Mouse (Mus musculus) limb, embryonic 12.5 days (tissue): Measurements from ENCODE around the gene 8030411F24Rik. TPM values are rescaled to one million over a fixed set of nuclear protein-coding genes. Genes with fewer than 3 reads are reported as not detected.
"Not testable (repeated sequence)": the region's sequence is repeated elsewhere in the genome, so short reads cannot be mapped to it uniquely, and the experiment has no call there.

Source experiments
- ATAC-seq: fragments of 200-750 bp; cut with Nextera tagmentation; 2 replicates; pipeline ENCODE4 v1.8.0; 2017; ENCODE audit warnings: low read depth, moderate TSS enrichment; ENCODE audit not compliant: insufficient number of reproducible peaks, insufficient read depth, low FRiP score, low TSS enrichment
- H3K27ac ChIP-seq: fragments of 300-500 bp; sonication (generic); 2 replicates; pipeline ENCODE4 v1.5.1; 2016; ENCODE audit warnings: mild to moderate bottlenecking, moderate library complexity
- H3K27me3 ChIP-seq: fragments of 300-500 bp; sonication (generic); 2 replicates; pipeline ENCODE4 v1.6.1; 2016; ENCODE audit warnings: mild to moderate bottlenecking, moderate library complexity
- H3K36me3 ChIP-seq: fragments of 300-500 bp; sonication (generic); 2 replicates; pipeline ENCODE4 v1.6.1; 2016; ENCODE audit warnings: mild to moderate bottlenecking, moderate library complexity
- H3K4me1 ChIP-seq: fragments of 300-500 bp; sonication (generic); replicated peaks from 2 replicates; pipeline ENCODE4 v1.6.1; 2016
- H3K4me2 ChIP-seq: fragments of 300-500 bp; sonication (generic); 2 replicates; pipeline ENCODE4 v1.6.1; 2016; ENCODE audit warnings: mild to moderate bottlenecking, moderate library complexity
- H3K4me3 ChIP-seq: fragments of 300-500 bp; sonication (generic); replicated peaks from 2 replicates; pipeline ENCODE4 v1.5.1; 2016; ENCODE audit warnings: mild to moderate bottlenecking
- H3K9ac ChIP-seq: fragments of 300-500 bp; sonication (generic); replicated peaks from 2 replicates; pipeline ENCODE4 v1.6.1; 2016; ENCODE audit warnings: mild to moderate bottlenecking, moderate library complexity
- H3K9me3 ChIP-seq: fragments of 300-500 bp; sonication (generic); 2 replicates; pipeline ENCODE4 v1.6.1; 2016; ENCODE audit warnings: mild to moderate bottlenecking, moderate library complexity
- WGBS: fragments of 180-500 bp; shearing (Covaris S2); methylation state at CpG from one replicate; pipeline ENCODE4 v1.1.7; 2016; 5-methylcytosine and 5-hydroxymethylcytosine counted together
- polyA plus RNA-seq: library from polyadenylated mRNA; unstranded; fragments of >200 nt; fragmentation: Nextera tagmentation; extraction: Ambion mirVana; gene quantifications from 2 replicates; pipeline ENCODE4 v1.2.1, GENCODE M21; 2016

The 8030411F24Rik gene
- polyA plus RNA-seq = not detected in 2 replicates

GRCm38 (mm10) chr2:148781709-148782108, at the start of gene 8030411F24Rik:
8030411F24Rik (plus strand) TSS chr2:148782009.
- Histone ChIP-seq H3K9ac (no peak within 1 kb of the TSS), H3K27me3 (no peaks in the 10 kb centered on the region), H3K36me3 (no peaks in the 10 kb centered on the region), H3K4me2 (no peak within 1 kb of the TSS), H3K9me3 (no peaks in the 10 kb centered on the region), H3K4me3 (no peak within 1 kb of the TSS), H3K27ac (no peak within 1 kb of the TSS), H3K4me1 (no peaks in the 10 kb centered on the region)
- WGBS = 28% methylated on average over 1 of the region's 1 CpGs
- ATAC-seq = no peak

- no peaks in the 10 kb centered on the region for H3K36me3 ChIP-seq
- WGBS = 5% methylated on average over 18 of the region's 18 CpGs
- H3K4me1 ChIP-seq = peaks cover 6% of the 10 kb centered on the region; the same call in 1 of the 2 replicates
- no peaks in the 10 kb centered on the region for H3K27me3 ChIP-seq
- peaks cover 12% of the 10 kb centered on the region; the same call in 1 of the 2 replicates for H3K9me3 ChIP-seq
- H3K9ac ChIP-seq = peak within 1 kb of the TSS; percentile 75
- peak; percentile 100 for ATAC-seq
- H3K4me2 ChIP-seq = peak within 1 kb of the TSS; percentile 93
- no peak within 1 kb of the TSS for H3K27ac ChIP-seq
- peak within 1 kb of the TSS; percentile 76 for H3K4me3 ChIP-seq
These were observed 49.3 kb upstream of the 8030411F24Rik start, which contains the start of gene Napb for GRCm38 (mm10) chr2:148732327-148733000. Napb (minus strand) TSS chr2:148732467.

GRCm38 (mm10) chr2:148743001-148743400, 38.8 kb upstream of the 8030411F24Rik start:
- Histone ChIP-seq H3K27ac (no peak overlapping the region), H3K27me3 (no peaks in the 10 kb centered on the region), H3K4me1 (no peaks in the 10 kb centered on the region), H3K4me3 (no peak overlapping the region), H3K36me3 (no peaks in the 10 kb centered on the region), H3K9me3 (no peaks in the 10 kb centered on the region), H3K9ac (no peak overlapping the region), H3K4me2 (no peak overlapping the region)
- WGBS = 79% methylated on average over 3 of the region's 3 CpGs
- ATAC-seq = no peak

- H3K27ac ChIP-seq = no peak overlapping the region
- H3K4me1 ChIP-seq = no peaks in the 10 kb centered on the region
- ATAC-seq = no peak
- no peaks in the 10 kb centered on the region for H3K36me3 ChIP-seq
- 77% methylated on average over 3 of the region's 3 CpGs for WGBS
- H3K9me3 ChIP-seq = no peaks in the 10 kb centered on the region
- H3K9ac ChIP-seq = no peak overlapping the region
- no peaks in the 10 kb centered on the region; the same call in 1 of the 2 replicates for H3K27me3 ChIP-seq
- H3K4me3 ChIP-seq = no peak overlapping the region
- H3K4me2 ChIP-seq = no peak overlapping the region
These were observed 37.9 kb upstream of the 8030411F24Rik start for GRCm38 (mm10) chr2:148743846-148744407.

GRCm38 (mm10) chr2:148750058-148750457, 31.8 kb upstream of the 8030411F24Rik start, which contains the start of gene Cstl1:
Cstl1 (plus strand) TSS chr2:148750358.
- H3K4me1 ChIP-seq = no peaks in the 10 kb centered on the region
- ATAC-seq = no peak
- no peaks in the 10 kb centered on the region; the same call in 1 of the 2 replicates for H3K27me3 ChIP-seq
- WGBS = 70% methylated on average over 1 of the region's 1 CpGs
- no peak within 1 kb of the TSS for H3K4me2 ChIP-seq
- H3K27ac ChIP-seq = no peak within 1 kb of the TSS
- no peak within 1 kb of the TSS for H3K9ac ChIP-seq
- no peaks in the 10 kb centered on the region for H3K9me3 ChIP-seq
- H3K36me3 ChIP-seq = no peaks in the 10 kb centered on the region
- H3K4me3 ChIP-seq = no peak within 1 kb of the TSS

- H3K9me3 ChIP-seq = no peaks in the 10 kb centered on the region
These were observed 29.7 kb upstream of the 8030411F24Rik start for GRCm38 (mm10) chr2:148751893-148752813.

GRCm38 (mm10) chr2:148754310-148754846, 27.4 kb upstream of the 8030411F24Rik start:
- H3K36me3 ChIP-seq = no peaks in the 10 kb centered on the region
- H3K4me2 ChIP-seq = no peak overlapping the region
- no peaks in the 10 kb centered on the region for H3K9me3 ChIP-seq
- no peaks in the 10 kb centered on the region for H3K27me3 ChIP-seq
- 38% methylated on average over 1 of the region's 1 CpGs for WGBS
- H3K27ac ChIP-seq = no peak overlapping the region
- H3K9ac ChIP-seq = no peak overlapping the region
- no peak overlapping the region for H3K4me3 ChIP-seq
- no peak for ATAC-seq
- no peaks in the 10 kb centered on the region for H3K4me1 ChIP-seq

More at GRCm38 (mm10) chr2:148751893-148752813, 29.7 kb upstream of the 8030411F24Rik start:
- Histone ChIP-seq H3K4me1 (no peaks in the 10 kb centered on the region), H3K4me3 (0 out of 2 replicates have a peak overlapping the region, but pooled peaks have one; percentile 15), H3K27me3 (no peaks in the 10 kb centered on the region; the same call in 1 of the 2 replicates), H3K4me2 (peak overlapping the region; percentile 51), H3K9ac (no peak overlapping the region), H3K27ac (no peak overlapping the region), H3K36me3 (no peaks in the 10 kb centered on the region)
- 19% methylated on average over 15 of the region's 15 CpGs for WGBS
- peak; percentile 75 for ATAC-seq

GRCm38 (mm10) chr2:148763648-148764388, 18.0 kb upstream of the 8030411F24Rik start:
- Histone ChIP-seq H3K4me3 (no peak overlapping the region), H3K4me2 (no peak overlapping the region), H3K4me1 (no peaks in the 10 kb centered on the region), H3K9ac (no peak overlapping the region), H3K9me3 (no peaks in the 10 kb centered on the region), H3K27me3 (no peaks in the 10 kb centered on the region), H3K36me3 (no peaks in the 10 kb centered on the region), H3K27ac (no peak overlapping the region)
- ATAC-seq = no peak
- 93% methylated on average over 1 of the region's 1 CpGs for WGBS

- not testable (repeated sequence) for H3K36me3 ChIP-seq, H3K27me3 ChIP-seq, H3K9ac ChIP-seq, H3K4me3 ChIP-seq, H3K27ac ChIP-seq, ATAC-seq, H3K4me1 ChIP-seq, H3K4me2 ChIP-seq, H3K9me3 ChIP-seq
- WGBS = 89% methylated on average over 4 of the region's 4 CpGs
These were observed 10.4 kb upstream of the 8030411F24Rik start, which contains the start of gene Cst11 for GRCm38 (mm10) chr2:148771397-148771796. Cst11 (minus strand) TSS chr2:148771497.

- H3K4me3 ChIP-seq = no peak within 1 kb of the TSS
- H3K27ac ChIP-seq = no peak within 1 kb of the TSS
- no peaks in the 10 kb centered on the region for H3K4me1 ChIP-seq
- ATAC-seq = no peak
- no peak within 1 kb of the TSS for H3K4me2 ChIP-seq
- H3K36me3 ChIP-seq = no peaks in the 10 kb centered on the region
- no peaks in the 10 kb centered on the region for H3K9me3 ChIP-seq
- no peaks in the 10 kb centered on the region for H3K27me3 ChIP-seq
- 90% methylated on average over 6 of the region's 6 CpGs for WGBS
- H3K9ac ChIP-seq = no peak within 1 kb of the TSS
These were observed 7.3 kb downstream of the 8030411F24Rik start, which contains the start of gene Cst12 for GRCm38 (mm10) chr2:148789142-148789541. Cst12 (plus strand) TSS chr2:148789361.
